Mouse (Mus musculus) heart, adult 18-20 months (tissue): ENCODE measurements around the gene Itga11. TPM values are rescaled to one million over a fixed set of nuclear protein-coding genes. Genes with fewer than 3 reads are reported as not detected.
A peak's percentile ranks its signal among the peaks of the same experiment; 100 is the strongest.
"Not testable (repeated sequence)": the region's sequence is repeated elsewhere in the genome, so short reads cannot be mapped to it uniquely, and the experiment has no call there.

Experiments
- DNase-seq, 2 experiments: peaks; one replicate each; pipeline ENCODE4 v3.0.0; 2021 to 2022; ENCODE audit warnings: mixed read lengths in 1 of 2
- total RNA-seq, 2 experiments: library from RNA; stranded (reverse); gene quantifications; 2 replicates each; pipeline ENCODE4 v1.2.3; 2021

The Itga11 gene
- total RNA-seq, 2 experiments from 2014 or later: 1.1 to 1.3 TPM

GRCm38 (mm10) chr9:62819494-62819893, 141.9 kb downstream of the Itga11 start:
- no peak for DNase-seq

- not testable (repeated sequence) for DNase-seq
Observed at GRCm38 (mm10) chr9:62819910-62820309, 142.3 kb downstream of the Itga11 start.

DNA sequence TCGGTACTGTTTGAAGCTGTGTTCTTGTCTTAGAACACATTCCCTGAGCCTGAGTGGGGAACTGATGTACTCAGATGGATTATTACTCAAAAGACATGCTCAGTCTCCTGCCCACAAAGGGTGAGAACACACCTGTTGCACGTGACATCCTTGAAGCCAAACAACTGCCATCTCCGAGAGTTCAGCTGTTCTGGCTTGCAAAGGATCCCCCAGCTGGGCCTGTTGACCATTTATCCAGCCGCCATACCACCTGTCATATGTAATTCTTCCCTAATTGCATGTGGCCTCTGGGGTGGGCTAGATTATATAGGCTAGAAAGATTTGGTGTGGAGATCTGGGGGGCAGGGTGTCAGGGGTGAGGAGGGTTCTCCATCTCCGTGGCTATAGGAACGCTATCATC, 143.2 kb downstream of the Itga11 start:
- DNase-seq: no peak

- DNase-seq: no peak
Observed at GRCm38 (mm10) chr9:62821811-62822210, 144.2 kb downstream of the Itga11 start.

GRCm38 (mm10) chr9:62825791-62826393, 148.3 kb downstream of the Itga11 start:
- DNase-seq: no peak

GRCm38 (mm10) chr9:62826456-62826855, 148.8 kb downstream of the Itga11 start:
- DNase-seq: no peak

DNA sequence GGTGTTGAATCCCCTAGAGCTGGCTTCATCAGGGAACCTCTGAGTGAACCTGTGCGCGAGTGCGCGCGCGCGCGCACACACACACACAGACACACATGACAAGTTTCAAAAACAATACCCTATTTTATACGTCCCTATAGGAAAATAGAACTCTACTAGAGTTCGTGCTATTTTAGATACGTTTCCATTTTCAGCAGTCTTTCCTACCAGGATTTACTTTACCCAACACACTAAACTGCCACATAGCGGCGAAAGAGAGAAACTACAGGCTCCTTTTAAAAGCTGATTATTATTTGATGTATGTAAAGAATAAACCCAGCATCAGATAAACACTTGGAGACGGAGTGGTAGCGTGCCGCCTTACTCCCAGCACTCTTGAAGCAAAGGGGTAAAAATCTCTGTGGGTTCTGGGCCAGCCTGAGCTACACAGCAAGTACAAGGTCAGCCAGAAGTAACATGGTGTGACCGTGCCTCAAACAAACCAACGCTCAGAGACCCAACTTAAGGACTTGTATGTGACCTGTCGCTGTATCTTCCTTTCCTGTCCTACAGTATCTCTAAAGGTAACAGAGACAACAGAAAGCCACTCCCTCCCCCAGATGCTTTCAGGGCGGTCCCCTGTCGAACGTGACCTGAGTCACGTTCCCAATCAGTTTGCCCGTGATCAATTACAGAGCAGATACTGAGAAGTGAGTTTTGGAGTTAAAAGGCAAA, 150.5 kb downstream of the Itga11 start:
- DNase-seq: peak; percentile 33 to 47

GRCm38 (mm10) chr9:62828662-62829086, 151.0 kb downstream of the Itga11 start:
- peak; percentile 96 to 98 for DNase-seq

GRCm38 (mm10) chr9:62829877-62830276, 152.3 kb downstream of the Itga11 start:
- DNase-seq: no peak

Other genes starting within 250 kb of the Itga11 start
- 10 to 100 TPM; 13.3 to 13.8 TPM for gene Coro2b, start 140.8 kb upstream of the Itga11 start, total RNA-seq
- gene Fem1b, start 134.1 kb downstream of the Itga11 start, total RNA-seq: 10 to 100 TPM; 15.8 to 16.1 TPM
- gene Cln6, start 161.0 kb downstream of the Itga11 start, total RNA-seq: 10 to 100 TPM; 25.8 TPM
- gene Calml4, start 180.3 kb downstream of the Itga11 start, total RNA-seq: under 1 TPM; 0.17 to 0.90 TPM